Comparison of ENCODE assay signal across 21 mouse cellular contexts in genomic region chr1:177612546-177612945, GRCm38 (mm10).
DNase-seq lines count a peak whose midpoint lies in the region; ATAC-seq lines count a peak whose summit lies in the region.
"Had no signal": no experiment of that assay in that cellular context is flagged by ENCODE, and none has a peak within 500 bp of the region (broad histone marks: within the 10 kb centered on the region; RNA-seq: fewer than 3 reads in every experiment).

No protein-coding gene starts in this region.

- intact Hi-C loops in heart, postnatal 14 days (cut with DNase I), result no loop called here

- H3K36me3 ChIP-seq in hindbrain, embryonic 12.5 days, result no peaks in the 10 kb centered on the region
- no peaks in the 10 kb centered on the region for H3K36me3 ChIP-seq in hindbrain, embryonic 14.5 days (replicated peaks; ENCODE audit: control insufficient read depth, insufficient read depth)
- H3K36me3 ChIP-seq in midbrain, embryonic 16.5 days (ENCODE audit: control insufficient read depth, insufficient read depth, low read length), result no peaks in the 10 kb centered on the region
- H3K36me3 ChIP-seq: embryonic facial prominence, embryonic 15.5 days; forebrain, embryonic 10.5 days; heart, embryonic 13.5 days; intestine, embryonic 15.5 days had no signal

- no peak overlapping the region for H3K4me2 ChIP-seq in hindbrain, embryonic 12.5 days (replicated peaks)
- no peak overlapping the region for H3K4me2 ChIP-seq in hindbrain, embryonic 14.5 days (replicated peaks)
- H3K4me2 ChIP-seq in midbrain, embryonic 16.5 days (ENCODE audit: low read length), result no peak overlapping the region
- H3K4me2 ChIP-seq: embryonic facial prominence, embryonic 15.5 days; heart, embryonic 13.5 days; intestine, embryonic 15.5 days had no signal

- DNase-seq in heart, adult 11 months, result peak; percentile 73
- DNase-seq in heart, postnatal 14 days, result no peak
- no peak for DNase-seq in hindbrain, embryonic 14.5 days (ENCODE audit: low spot score)
- peak; percentile 20 for DNase-seq in retina, postnatal 1 day
- no peak for DNase-seq in retina, embryonic 14.5 days (ENCODE audit: low spot score)
- no peak for DNase-seq in thymus, adult 18-20 months
- DNase-seq: adrenal gland, adult 2 months; adrenal gland, postnatal 25 days; cerebellum, adult 2 months; cerebellum, postnatal 10 days; gastrocnemius, postnatal 10 days; heart, adult 2 months; heart, postnatal 4 days had no signal

- no peaks in the 10 kb centered on the region for H3K9me3 ChIP-seq in hindbrain, embryonic 12.5 days (replicated peaks)
- H3K9me3 ChIP-seq in hindbrain, embryonic 14.5 days (ENCODE audit: control insufficient read depth, low read length), result no peaks in the 10 kb centered on the region
- no peaks in the 10 kb centered on the region for H3K9me3 ChIP-seq in midbrain, embryonic 16.5 days (replicated peaks; ENCODE audit: control insufficient read depth, low read length, poor library complexity, severe bottlenecking)
- H3K9me3 ChIP-seq: embryonic facial prominence, embryonic 15.5 days; forebrain, embryonic 10.5 days; heart, embryonic 13.5 days; intestine, embryonic 15.5 days had no signal

- H3K9ac ChIP-seq in hindbrain, embryonic 12.5 days, result no peak overlapping the region
- H3K9ac ChIP-seq in hindbrain, embryonic 14.5 days, result no peak overlapping the region
- no peak overlapping the region for H3K9ac ChIP-seq in midbrain, embryonic 16.5 days (ENCODE audit: low read depth, low read length)
- H3K9ac ChIP-seq: embryonic facial prominence, embryonic 15.5 days; heart, embryonic 13.5 days; intestine, embryonic 15.5 days had no signal

- H3K27ac ChIP-seq in hindbrain, embryonic 12.5 days, result no peak overlapping the region
- H3K27ac ChIP-seq in hindbrain, embryonic 14.5 days, result no peak overlapping the region
- no peak overlapping the region for H3K27ac ChIP-seq in midbrain, embryonic 16.5 days (ENCODE audit: low read length)
- H3K27ac ChIP-seq: embryonic facial prominence, embryonic 15.5 days; forebrain, embryonic 10.5 days; heart, adult 2 months; heart, embryonic 13.5 days; intestine, embryonic 15.5 days had no signal

- 30% methylated on average over 7 of the region's 7 CpGs for WGBS in hindbrain, embryonic 12.5 days
- WGBS in hindbrain, embryonic 14.5 days, result 28% methylated on average over 7 of the region's 7 CpGs
- WGBS in midbrain, embryonic 16.5 days, result 23% methylated on average over 7 of the region's 7 CpGs

- H3K27me3 ChIP-seq in hindbrain, embryonic 12.5 days, result peaks cover 4% of the 10 kb centered on the region; the same call in 1 of the 2 replicates
- no peaks in the 10 kb centered on the region for H3K27me3 ChIP-seq in hindbrain, embryonic 14.5 days (ENCODE audit: control insufficient read depth, insufficient read depth, low read length)
- no peaks in the 10 kb centered on the region for H3K27me3 ChIP-seq in midbrain, embryonic 16.5 days (ENCODE audit: control insufficient read depth, insufficient read depth, low read depth, low read length)
- H3K27me3 ChIP-seq: embryonic facial prominence, embryonic 15.5 days; heart, embryonic 13.5 days; intestine, embryonic 15.5 days had no signal

- peaks cover 18% of the 10 kb centered on the region for H3K4me1 ChIP-seq in hindbrain, embryonic 12.5 days
- H3K4me1 ChIP-seq in hindbrain, embryonic 14.5 days (replicated peaks; ENCODE audit: control insufficient read depth, insufficient read depth, low read length), result no peaks in the 10 kb centered on the region
- H3K4me1 ChIP-seq in midbrain, embryonic 16.5 days (ENCODE audit: control insufficient read depth, insufficient read depth, low read length), result no peaks in the 10 kb centered on the region; the same call in 1 of the 2 replicates
- H3K4me1 ChIP-seq: embryonic facial prominence, embryonic 15.5 days; intestine, embryonic 15.5 days had no signal

- no peak overlapping the region for H3K4me3 ChIP-seq in hindbrain, embryonic 12.5 days
- H3K4me3 ChIP-seq in hindbrain, embryonic 14.5 days (replicated peaks; ENCODE audit: low read length), result no peak overlapping the region
- H3K4me3 ChIP-seq in midbrain, embryonic 16.5 days (ENCODE audit: low read depth, low read length), result no peak overlapping the region
- H3K4me3 ChIP-seq: embryonic facial prominence, embryonic 15.5 days; erythroblast, embryonic 14.5 days; forebrain, embryonic 10.5 days; heart, adult 2 months; heart, embryonic 13.5 days; intestine, embryonic 15.5 days had no signal

- ATAC-seq in hindbrain, embryonic 12.5 days (ENCODE audit: low FRiP score), result peak; percentile 51; the same call in 1 of the 2 replicates
- ATAC-seq in hindbrain, embryonic 14.5 days (ENCODE audit: low FRiP score), result no peak
- 0 out of 2 replicates have a peak, but pooled peaks have one; percentile 21 for ATAC-seq in midbrain, embryonic 16.5 days
- ATAC-seq: forebrain, embryonic 16.5 days; intestine, embryonic 15.5 days had no signal

Comparison
In these comparisons a context has a peak if more than half of its experiments do, and no peak if none do; other contexts are left out.
1. DNase-seq: peak in heart, adult 11 months (single experiment) and retina, postnatal 1 day (single experiment); none in heart, postnatal 14 days (0 of 2), hindbrain, embryonic 14.5 days (single experiment), retina, embryonic 14.5 days (single experiment) and thymus, adult 18-20 months (0 of 2).